Mouse (Mus musculus): ENCODE measurements around the gene Luzp2. TPM values are rescaled to one million over a fixed set of nuclear protein-coding genes. Genes with fewer than 3 reads are reported as not detected.

The Luzp2 gene
- total RNA-seq (2014; fragmentation: Nextera tagmentation) (not detected in 2 replicates), total RNA-seq (2017) (not detected in 2 replicates)

DNA sequence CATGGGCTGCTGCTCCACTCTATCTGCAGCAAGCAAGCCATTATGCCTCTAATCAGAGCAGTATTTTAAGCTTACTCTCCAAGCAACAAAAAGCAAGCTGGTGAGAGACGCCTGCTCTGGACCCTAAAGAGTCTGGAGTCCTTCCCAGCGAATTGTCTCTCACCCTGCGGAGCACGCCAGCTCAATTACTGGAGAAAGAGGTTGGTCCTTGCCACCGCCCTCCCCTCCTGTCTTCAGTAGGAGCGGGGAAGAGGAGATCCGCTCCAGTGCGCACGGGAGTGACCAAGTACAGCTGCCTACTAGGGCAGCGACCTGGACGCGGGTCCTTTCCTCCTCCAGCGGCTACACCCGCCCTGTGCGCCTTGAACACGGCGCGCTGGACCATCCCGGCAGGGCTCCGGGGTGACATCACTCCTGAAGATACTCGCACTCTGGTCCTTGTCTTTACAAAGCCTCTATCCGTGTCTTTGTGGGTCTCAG, at the start of gene Luzp2:
TSS of gene Luzp2 (plus strand) at position 127 of the 480 bp plus-strand sequence.
- peak; percentile 25 for ATAC-seq (replicated peaks; ENCODE audit: poor library complexity, severe bottlenecking)

DNA sequence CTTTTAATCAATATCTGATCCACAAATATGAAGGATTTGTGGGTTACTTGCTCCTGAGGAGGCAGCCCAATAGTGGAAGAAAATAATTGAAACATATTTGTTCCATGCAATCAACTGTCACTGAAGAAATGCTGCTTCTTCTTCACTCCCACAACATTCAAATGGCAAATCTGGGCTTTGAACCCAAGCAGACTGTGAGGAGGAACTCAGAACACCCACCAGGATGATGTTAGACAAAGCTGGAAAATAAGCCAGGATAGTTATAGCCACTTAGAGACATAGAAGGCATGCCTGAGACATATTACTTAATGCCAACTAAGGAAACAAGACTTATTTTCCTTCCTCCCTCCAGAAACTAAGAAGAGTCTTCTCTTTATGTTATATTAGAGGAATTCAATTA, 47.8 kb upstream of the Luzp2 start:
- no peak for ATAC-seq (replicated peaks; ENCODE audit: poor library complexity, severe bottlenecking)

DNA sequence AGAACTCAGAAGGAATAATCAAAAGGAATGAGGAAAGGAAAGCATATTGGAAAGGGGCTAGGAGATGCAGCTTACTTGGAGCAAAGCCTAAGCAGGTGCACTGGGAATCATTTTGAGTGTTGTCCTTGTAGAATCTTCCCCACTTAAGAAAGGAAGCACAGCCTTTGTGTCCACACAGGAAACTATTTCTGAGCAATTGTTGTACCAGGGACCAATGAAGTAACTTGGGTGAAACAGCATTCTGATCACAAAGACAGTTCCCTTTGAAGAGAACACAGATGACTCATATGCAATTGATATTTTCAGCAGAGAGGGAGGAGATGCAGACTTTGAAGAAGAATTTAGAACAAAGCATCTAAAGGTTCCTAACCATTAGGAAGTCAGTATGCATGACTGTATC, 16.7 kb upstream of the Luzp2 start:
- no peak for ATAC-seq (replicated peaks; ENCODE audit: poor library complexity, severe bottlenecking)

- no peak for ATAC-seq (replicated peaks; ENCODE audit: poor library complexity, severe bottlenecking)
Observed at GRCm38 (mm10) chr7:54828751-54829150, 6.5 kb upstream of the Luzp2 start.

- ATAC-seq (replicated peaks; ENCODE audit: poor library complexity, severe bottlenecking), result peak; percentile 63
Observed at GRCm38 (mm10) chr7:54835911-54836352, 634 bp downstream of the Luzp2 start.

DNA sequence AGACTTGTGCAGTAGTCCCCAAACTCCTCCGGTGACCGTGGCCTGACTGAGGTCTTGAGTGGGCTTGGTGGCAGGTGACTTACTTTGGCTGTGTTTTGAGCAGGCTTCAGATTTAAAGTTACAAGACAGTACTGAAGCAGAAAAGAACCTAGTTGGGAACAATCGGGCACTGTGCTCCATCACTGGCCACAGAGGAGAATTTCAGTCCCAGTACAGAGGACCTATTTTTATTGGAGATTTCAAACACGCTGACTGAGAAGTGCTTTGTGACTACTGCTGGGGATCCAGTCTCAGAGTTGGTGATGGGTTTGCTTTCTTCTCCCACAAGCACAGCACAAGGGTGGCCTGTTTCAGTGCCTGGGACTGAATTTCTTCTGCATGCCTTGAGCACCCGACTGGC, 1.1 kb downstream of the Luzp2 start:
- no peak for ATAC-seq (replicated peaks; ENCODE audit: poor library complexity, severe bottlenecking)

DNA sequence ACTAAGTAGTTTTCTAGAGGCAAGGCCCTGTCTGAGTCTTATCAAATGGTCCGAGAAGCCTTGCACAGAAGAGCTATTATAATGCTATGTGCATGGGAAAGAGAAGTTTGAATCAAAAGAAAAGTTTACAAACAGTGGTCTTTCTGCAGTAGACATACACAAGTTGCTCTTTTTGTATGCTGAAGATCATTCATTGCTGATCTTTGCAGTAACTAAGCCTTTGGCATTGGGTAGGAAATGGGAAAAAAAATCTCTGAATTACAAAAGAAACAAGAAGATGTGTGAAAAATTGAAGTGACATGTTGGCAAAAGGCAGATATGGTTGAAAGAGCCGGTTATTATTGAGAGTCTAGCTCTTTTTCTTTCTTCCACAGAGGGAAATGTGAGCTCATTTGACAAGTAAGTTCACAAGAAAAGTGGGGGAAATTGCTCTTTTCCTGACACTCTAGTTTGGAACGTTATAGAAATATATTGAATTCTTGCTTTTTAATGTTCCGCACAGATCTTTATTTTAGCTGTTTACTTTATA, 7.6 kb downstream of the Luzp2 start:
- no peak for ATAC-seq (replicated peaks; ENCODE audit: poor library complexity, severe bottlenecking)

DNA sequence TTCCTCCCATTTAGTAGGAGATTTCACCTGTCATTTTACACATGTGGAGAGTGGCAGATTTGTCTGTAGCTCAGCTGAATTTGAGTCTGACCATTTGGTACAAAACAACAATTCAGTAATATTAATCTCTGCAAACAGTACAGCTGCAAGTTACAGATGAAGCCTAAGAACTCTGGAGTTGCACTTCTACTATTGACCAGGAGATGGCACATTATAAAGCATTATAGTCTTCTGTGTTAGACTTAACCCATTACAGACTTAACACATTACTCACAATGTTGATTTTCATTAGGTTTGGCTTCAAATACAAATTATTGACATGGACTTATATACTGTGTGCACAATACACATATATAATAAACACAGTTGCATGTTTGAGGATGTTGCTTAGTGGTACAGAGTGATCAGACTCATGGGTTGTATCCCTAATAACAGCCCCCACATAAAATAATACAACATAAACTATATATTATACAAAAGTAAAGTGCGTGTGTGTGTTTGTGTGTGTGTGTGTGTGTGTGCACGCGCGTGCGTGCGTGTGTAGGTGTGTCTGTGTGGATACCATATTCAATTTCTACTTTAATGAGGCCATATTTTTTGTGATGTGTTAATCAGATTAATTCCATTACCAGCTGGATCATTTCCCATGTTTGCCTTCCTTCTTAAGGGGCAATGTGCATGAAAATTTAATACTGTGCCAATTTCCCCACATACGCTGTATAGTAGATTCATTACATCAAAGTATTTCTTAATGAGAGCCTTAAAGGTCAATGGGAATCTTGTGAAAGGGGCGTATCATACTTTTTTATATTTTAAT, 10.8 kb downstream of the Luzp2 start:
- ATAC-seq (replicated peaks; ENCODE audit: poor library complexity, severe bottlenecking), result peak; percentile 55

- ATAC-seq (replicated peaks; ENCODE audit: poor library complexity, severe bottlenecking), result no peak
Observed at GRCm38 (mm10) chr7:54846692-54847020, 11.4 kb downstream of the Luzp2 start.

DNA sequence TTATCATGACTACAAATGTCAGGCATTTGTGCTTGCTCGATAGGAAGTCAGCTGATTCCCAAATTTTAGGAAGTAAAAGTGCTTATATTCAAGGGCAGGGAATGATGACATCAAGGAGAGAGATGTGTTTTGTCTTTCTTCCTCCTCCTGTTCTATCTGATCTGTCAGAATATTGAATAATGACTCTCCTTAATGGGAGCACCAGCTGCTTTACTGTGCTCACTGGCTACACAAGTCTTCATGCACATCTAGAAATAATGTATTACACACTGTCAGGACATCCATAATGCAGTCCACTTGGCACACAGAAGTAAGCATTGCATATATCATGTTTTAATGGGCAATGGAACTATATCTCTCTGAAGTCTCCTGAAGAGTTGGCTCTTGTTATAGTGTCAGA, 17.6 kb downstream of the Luzp2 start:
- ATAC-seq (replicated peaks; ENCODE audit: poor library complexity, severe bottlenecking), result no peak

DNA sequence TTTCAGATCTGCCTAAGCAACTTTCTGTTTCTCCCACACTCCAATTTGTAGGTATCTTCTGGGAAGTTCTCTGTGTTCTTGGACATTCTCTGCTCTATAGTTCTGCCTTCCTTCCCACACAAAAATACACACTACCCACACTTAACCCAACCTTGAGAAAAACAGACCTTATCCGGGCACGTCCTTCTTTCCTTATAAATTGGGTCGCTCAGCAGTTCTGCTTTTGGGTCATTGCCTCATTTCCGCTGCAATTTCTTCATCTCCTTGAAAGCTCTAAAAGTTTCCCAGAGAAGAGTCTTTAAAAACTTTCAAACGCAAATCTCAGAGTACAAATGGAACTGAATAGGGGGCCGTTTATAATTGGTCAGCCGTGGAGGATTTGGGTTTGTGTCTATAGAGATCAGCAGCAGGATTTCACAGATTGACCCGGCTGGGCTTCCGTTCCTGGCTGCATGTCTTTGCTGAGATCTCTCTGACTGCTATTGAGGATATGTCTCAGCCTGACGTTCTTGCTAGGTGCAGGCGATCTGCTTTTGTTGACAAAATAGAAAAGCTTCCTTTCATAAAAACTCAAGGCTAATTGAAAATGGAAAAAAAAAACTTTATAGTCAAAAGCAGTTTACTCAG, 26.0 kb downstream of the Luzp2 start:
- peak; percentile 71 for ATAC-seq (replicated peaks; ENCODE audit: poor library complexity, severe bottlenecking)

DNA sequence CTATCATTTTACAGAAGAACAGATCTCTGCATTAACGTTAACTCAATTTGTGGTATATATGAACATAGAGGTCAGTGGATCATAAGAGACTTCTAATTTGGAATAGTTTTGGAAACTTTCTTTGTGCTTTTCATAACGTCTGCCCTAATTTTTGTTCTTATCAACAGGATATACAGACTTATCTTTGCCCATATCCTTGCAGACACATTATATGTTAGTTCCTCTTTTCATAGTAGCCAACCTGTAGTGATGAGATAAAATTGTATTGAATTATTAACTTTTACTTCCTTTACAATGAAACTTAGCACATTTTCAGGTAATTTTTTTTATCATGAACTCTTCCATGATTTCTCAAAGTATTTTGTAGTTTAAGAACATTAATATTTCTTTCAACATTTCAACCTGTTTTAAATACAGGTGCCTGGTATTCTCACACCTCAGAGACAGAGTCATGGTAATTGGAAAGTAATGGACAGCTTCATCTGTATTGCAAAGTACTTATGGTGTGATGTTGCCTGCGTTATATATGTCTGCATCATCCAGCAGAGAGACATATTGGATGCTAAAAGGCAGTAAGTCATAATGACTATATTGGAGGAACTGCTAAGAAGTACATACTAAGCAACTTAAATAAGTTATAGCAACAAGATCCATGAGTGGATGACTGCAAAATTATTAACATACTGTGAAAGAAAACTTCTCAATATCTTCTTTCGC, 43.8 kb downstream of the Luzp2 start:
- no peak; the same call in 1 of the 2 replicates for ATAC-seq (replicated peaks; ENCODE audit: poor library complexity, severe bottlenecking)

GRCm38 (mm10) chr7:54893709-54894627, 58.7 kb downstream of the Luzp2 start:
- no peak for ATAC-seq (replicated peaks; ENCODE audit: poor library complexity, severe bottlenecking)

DNA sequence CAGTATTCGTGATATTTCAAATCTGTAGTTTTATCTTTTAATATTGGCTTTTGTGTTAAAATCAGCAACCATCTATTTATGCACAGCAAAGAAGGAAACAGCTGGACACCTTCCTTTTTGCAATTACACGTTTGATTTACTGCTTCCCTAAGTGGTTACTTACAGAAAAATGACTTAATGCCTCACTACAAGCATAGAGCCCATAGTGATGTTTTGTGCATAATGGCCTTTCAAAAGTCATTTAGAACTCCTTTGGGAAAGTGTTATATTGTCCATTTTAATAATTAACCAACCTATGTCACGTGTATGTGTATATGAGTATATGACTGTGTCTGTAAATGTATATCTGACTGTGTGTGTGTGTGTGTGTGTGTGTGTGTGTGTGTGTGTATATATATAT, 63.3 kb downstream of the Luzp2 start:
- no peak for ATAC-seq (replicated peaks; ENCODE audit: poor library complexity, severe bottlenecking)

DNA sequence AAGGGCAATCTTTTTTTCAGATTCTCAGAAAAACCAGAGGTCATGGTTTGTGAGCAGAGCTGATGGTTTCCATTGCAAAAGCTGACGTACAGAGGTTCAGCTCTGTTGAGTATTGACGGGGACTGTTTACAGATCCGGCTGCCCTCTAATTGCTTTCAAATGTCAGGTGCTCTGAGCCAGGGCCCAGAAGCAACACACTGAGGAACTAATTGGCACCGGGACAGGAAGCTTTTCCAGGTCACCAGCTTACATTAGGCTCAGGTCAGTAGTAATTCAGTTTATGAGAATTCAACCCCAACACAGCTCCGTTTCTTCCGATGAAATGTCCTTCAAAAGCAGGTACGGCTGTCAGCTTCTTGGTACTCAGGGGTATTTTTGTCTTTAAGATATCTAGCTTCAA, 74.7 kb downstream of the Luzp2 start:
- ATAC-seq (replicated peaks; ENCODE audit: poor library complexity, severe bottlenecking), result no peak

GRCm38 (mm10) chr7:54914030-54914429, 78.7 kb downstream of the Luzp2 start:
- ATAC-seq (replicated peaks; ENCODE audit: poor library complexity, severe bottlenecking), result no peak

DNA sequence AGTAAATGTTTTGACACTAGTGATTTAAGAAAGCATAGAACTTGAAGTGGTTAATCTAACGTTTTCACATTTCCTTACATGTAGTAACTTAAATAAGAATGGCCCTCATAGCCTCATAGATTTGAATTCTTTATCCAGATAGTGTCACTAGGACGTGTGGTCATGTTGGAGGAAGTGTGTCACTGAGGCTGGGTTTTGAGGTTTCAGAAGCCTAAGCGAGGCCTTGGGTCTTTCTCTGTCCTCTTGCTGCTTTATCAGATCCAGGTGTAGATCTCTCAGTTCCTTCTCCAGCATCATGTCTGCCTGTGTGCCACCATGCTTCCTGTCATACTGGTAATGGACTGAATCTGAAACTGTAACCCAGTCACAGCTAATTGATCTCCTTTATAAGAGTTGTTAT, 86.7 kb downstream of the Luzp2 start:
- no peak for ATAC-seq (replicated peaks; ENCODE audit: poor library complexity, severe bottlenecking)

DNA sequence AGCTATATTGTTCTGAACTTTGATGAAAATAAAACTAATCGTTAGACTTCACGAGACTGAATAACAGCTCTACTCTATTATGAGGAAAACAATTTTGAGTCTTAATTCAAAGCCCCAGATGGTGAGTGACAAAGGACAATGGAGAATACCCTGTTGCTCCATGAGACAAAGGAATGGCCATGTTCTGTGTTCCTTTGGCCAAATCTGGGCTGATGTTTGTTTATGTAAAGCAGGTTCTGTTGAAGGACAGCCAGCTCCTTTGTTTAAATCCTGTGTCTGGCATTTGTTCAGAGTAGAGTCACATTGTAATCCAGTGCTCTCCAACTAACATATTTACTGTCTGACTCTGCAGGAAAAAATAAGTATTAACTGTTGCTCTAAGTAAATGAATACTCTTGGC, 121.5 kb downstream of the Luzp2 start:
- no peak for ATAC-seq (replicated peaks; ENCODE audit: poor library complexity, severe bottlenecking)

DNA sequence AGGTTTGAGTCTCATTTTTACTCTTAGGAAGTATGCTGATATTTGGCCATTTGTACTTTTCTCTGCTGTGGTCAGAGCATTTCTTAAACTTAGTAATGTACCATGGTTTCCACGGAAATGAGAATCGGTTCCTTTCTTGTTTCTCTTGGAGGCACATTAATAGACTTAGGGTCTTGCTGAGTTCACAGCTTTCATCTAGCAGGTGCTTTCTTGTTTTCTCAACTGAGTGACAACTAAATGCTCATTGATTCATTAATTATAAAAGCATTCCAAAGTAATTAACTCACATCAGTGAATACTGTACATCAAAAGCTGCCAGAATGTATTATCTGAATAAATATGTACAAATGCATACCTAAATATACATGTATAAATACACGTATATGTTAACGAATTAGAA, 127.4 kb downstream of the Luzp2 start:
- ATAC-seq (replicated peaks; ENCODE audit: poor library complexity, severe bottlenecking), result no peak

- ATAC-seq (replicated peaks; ENCODE audit: poor library complexity, severe bottlenecking), result no peak
Observed at GRCm38 (mm10) chr7:54977372-54977771, 142.1 kb downstream of the Luzp2 start.

All from granulocyte monocyte progenitor cell, adult 5-6 weeks (primary cell).